Mouse (Mus musculus): ENCODE measurements around the gene Shh.

The Shh gene

DNA sequence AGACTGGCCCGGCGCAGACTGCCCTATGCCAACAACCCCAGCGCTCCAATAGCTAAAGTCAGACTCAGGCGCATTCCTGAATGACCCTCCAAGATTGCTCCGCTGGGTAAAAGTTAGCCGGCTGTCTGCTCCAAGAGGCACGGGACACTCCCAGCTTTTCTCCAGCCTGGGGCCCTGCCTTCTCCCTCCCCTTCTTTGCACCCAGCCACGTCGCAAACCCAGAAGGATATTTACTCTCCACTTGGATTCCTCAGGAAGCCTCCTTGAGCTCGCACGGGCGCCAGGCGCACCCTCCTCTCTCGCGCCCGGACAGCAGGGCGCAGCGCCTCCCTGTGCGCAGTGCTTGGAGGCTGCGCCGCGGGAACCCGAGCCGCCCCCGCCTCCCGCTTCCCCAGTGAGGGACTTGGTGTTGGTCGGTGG is 8.2 kb downstream of the Shh start:
- DNase-seq = no peak

DNA sequence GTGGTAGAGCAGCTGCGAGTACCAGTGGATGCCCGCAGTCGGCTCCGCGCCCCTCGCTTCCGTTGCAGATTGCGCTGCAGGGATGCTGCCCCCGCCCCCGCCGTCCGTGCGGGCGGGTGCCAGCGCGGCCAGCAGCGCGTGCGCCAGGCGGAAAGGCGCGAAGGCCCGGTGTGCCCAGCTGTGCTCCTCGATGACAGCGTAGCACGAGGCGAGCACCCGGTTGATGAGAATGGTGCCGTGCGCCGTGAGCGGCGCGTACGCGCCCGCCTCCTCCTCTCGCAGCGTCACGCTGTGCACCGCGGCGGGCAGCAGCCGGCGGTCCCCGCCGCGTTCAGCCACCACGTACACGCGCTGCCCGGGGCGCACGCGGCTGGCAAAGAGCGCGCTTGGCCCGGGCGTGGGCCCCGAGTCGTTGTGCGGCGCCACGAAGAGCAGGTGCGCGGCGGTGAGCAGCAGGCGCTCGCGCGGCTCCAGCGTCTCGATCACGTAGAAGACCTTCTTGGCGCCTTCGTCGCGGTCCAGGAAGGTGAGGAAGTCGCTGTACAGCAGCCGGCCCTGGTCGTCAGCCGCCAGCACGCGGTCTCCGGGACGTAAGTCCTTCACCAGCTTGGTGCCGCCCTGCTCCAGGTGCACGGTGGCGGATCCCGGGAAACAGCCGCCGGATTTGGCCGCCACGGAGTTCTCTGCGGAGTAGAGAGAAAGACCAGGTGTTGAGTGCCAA is 9.0 kb downstream of the Shh start:
- no peak for DNase-seq

DNA sequence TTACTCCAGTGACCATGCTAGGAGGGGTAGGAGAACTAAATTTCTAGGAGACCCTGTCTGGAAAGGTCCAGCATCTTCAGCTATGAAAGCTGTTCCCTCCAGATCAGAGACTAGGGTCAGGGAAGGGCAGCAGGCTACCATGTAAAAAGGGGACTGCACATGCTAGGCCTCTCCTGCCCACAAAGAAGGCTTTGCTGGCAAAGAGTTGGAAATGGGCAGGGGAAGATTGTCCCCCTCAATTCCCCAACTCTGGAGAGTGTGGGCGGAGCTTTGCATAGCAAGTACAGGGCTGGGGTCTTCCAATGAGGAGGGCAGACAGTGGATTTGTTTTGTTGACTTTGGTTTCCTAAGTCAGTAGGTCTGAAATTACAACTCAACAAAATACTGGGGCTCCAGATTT is 10.7 kb downstream of the Shh start:
- DNase-seq = no peak

DNA sequence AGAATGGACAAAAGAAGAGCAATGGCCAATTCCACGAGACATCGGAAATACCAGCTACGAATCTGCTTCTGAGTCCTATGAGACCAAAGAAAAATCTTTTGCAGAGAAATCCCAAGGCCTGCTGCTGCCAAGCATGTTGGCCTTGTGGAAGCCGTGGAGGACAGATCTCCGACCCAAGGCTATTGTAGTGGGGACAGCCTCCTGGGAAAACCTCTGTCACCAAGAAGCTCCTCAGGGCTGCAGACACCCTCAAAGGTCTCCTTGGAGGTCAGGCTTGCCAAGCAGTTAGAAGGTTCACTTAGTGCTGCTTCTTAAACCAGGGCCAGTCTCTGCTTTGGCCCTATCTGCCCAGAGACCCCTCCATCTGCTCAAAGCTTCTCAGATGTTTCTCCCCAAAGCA is 11.3 kb downstream of the Shh start:
- DNase-seq = no peak

DNA sequence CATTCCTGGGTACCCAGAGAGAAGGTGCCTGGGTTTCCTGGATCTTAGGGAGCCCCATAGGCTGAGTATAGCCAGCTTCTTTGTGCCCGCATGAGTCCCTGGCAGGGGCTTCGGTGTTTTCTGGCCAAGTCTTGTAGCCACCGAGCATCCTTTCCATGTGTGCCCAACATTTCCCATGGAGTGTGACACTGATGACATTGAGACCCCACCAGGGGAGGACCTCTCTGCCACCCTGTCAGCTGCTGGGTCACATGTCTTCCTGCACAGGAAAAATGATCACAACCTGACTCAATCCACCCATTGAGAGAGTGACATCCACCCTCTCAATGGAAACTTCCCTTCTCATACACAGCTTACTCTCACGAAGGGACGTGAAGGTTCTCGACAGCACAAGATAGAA is 12.5 kb downstream of the Shh start:
- DNase-seq = no peak

DNA sequence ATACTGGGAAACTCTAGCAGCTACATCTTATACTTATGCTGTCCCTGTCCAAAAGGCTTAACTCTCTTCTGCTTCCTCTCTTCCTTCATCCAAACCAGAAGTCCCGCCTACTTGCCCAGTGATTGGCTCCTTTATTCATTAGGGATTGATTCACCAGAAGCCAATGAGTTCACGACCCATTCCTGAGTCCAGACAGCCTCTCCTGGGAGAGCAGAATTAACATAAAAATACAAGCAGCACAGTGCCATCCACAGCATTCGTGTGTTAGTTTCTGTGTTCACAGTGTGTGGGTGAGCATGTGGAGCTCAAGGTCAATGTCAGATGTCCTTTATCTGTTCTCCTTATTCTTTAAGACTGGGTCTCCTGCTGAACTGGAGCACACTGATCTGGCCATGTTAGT is 13.5 kb downstream of the Shh start:
- DNase-seq = no peak

DNA sequence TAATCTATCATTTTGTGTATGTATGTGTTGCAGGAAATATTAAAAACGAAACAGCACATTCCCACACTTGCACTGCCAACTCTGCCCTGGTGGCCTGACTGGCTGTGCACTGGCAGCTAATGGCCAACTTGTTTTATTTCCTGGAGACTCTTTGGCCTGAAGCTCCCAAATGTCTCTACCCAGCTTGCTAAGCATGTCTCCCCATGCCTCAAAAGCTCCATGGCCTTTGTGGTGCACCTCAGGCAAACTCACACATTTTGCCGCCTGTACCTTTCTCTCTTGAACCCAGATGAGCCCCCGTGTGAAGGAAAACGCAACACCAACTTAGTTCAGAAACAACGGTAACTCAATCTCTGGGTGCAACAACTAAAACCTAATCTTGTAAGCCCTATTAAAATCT is 14.0 kb downstream of the Shh start:
- DNase-seq = no peak

DNA sequence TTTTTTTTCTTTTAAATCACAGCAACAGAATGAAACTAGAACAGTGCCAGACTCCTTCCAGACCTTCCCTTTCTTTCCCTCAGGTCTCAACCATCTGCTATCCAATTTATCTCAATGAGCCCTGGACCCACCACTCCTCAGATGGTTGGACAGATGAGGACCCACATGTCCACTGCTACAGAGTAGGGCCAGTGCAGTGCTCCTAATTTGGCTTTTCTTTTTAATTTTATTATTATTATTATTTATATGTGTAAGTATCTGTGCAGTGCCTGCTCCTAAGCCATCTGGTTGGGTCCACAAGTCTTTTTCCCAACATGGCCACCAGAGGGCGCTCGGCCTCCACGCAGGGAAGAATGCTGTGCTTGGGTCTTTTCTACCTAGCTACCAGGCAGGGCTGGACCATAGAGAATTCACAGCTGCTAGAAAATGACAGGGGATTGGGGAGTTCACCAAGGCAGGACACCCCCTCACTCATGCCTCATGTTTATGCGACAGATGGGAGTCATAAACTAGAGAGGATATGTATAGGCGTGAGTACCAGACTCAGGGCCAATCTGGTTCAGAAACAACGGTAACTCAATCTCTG is 15.9 kb downstream of the Shh start:
- peak; percentile 79 for DNase-seq

DNA sequence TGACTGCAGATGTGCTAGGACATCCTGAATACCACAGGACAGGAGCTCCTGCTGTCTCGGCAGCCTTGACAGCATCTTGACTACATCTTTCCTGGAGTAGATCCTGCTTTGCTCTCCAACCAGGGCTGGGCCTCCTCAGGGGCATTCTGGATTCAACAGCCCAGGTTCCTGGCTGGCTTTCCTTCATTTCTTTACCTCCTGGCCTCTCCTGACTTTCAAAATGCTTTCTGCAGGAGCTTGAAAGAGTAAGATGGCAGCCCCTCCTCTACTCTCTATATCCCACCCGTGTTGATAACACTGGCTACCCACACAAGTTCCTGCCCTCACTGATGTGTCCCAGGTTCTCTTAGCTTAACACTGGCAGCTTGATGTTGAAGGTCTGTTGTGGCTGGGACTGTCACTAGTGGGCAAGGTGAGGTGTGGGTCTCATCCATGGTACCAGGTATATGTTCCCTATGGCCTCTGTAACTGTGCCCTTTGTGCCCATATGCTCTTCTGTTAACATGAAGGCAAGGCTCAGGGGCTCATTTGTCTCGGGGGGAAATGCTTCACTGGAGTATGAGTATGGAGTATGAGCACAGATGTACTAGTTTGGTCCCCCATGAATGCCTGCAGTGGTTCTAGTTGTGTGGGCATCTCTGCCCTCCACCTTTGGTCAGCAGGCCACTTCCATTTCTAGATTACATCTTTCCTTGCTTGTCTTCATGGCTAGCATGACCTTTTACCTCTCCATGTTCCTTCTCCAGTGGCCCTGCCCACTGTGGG is 16.7 kb downstream of the Shh start:
- DNase-seq = no peak

DNA sequence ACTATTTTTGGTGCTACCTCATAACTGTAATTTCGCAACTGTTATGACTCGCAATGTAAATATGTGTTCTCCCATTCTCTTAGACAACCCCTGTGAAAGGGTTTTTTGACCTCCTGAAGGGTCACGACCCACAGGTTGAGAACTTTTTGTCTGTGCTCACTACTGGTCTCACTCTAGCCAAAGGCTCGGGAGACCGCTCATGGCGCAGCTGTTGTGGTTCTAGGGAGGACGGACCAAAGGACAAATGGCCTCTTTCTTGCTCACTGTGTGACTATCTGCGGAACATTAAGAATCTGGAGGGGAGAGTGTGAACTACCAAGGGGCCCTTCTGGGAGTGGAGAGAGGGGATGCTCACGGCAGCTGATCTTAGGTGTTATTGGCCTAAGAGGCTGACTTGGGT is 41.1 kb downstream of the Shh start:
- no peak for DNase-seq

DNA sequence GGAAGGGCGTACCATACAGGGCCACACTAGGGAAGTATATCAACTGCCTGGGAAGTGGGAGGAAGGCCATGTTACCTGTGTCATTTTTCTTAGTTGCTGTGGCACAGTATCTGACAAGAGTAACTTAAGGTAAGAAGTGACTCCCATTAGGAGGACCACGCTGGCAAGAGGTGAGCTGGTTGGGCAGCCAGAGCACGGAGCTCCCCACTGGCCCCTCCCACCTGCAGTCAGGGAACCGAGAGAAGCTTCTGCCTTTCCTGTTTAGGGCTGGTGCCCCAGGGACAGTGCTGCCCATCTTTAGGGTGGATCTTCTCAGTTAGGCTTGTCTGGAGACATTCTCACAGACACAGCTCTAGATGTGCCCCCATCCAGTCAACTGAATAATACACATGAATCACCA is 43.3 kb downstream of the Shh start:
- DNase-seq = no peak

DNA sequence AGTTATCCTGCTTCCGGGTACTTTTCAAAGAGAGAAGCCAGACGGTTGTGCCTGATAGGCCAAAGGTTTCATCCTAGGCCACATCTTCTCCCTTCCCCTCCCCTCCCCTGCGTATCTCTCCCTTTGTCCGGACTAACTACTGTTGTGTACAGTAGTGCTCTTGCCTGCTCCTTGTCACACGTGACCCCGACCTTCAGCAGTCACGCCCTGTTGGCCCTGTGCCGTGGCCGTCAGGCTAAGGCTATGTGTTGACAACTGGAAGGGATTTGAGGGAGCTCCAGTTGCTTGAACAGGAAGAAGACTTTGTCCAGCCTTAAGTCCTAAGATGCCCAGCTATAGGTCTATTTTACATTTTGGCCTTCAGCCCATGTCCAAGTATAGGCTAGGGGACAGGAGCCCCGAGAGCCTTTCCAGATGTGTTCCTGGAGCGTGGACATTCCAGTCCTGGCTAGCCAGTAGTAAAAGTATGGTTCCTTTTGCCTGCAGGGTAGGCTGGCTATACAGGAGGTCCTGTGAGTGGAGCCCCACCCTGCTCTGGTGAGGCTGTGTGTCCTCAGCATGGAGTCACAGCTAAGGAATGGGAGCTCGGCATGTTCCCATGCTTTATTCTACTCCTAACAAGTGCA is 47.3 kb downstream of the Shh start:
- DNase-seq = no peak

DNA sequence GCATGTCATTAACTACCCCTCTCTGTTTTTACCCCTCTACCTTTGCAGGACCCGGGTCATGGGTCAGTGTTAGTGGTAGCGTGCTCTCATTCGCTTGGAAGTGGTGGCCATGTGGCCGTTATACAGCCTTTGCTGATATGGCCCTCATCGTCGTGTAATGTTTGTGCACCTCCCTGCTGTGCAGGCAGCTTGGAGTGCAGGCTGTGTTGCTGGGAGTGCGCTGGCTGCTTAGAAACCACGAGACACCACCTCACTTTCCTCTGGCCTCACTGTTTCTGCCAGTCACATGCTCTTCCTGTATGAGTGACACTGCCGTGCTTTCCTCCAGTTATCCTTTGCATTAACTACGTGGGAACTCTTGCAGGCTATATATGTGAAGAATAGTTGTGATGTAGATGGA is 48.3 kb downstream of the Shh start:
- DNase-seq = no peak

DNA sequence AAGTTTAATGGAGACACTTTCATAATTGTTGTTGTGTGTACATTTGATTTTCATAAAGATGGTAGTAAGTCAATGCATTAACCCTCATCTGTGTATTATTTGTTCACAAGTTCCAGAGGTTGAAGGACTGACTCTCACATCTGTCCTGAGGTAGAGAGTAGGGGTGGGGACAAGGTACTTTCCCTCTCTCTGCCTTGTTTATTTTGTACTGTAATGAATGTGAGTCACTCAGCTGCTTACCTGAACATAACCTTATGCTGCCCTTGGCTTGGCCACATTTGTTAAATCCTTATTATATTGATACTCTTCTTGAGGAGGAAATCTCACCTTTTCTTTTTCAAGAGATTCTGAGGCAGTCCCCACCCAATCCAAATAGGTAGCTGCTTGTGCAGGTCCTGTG is 51.0 kb downstream of the Shh start:
- DNase-seq = no peak

DNA sequence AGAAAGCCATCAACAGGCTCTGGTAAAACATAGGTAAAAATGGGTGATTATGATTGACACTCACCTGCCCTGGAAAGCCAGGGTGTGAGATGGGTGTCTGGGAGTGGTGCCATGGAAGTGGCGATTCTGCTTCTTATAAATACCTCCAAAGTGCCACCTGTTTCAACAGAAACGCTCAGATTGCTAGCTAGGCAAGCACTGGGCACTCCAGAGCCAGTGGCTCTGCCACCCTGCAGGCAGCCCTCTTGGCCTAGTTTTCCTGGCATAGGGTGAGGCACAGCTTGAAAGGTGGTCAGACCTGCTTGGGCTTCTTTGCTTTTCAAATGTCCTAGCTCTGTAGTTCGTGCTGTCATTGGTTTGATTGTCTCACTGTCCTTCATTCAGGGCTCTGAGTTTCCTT is 53.0 kb downstream of the Shh start:
- DNase-seq = no peak

DNA sequence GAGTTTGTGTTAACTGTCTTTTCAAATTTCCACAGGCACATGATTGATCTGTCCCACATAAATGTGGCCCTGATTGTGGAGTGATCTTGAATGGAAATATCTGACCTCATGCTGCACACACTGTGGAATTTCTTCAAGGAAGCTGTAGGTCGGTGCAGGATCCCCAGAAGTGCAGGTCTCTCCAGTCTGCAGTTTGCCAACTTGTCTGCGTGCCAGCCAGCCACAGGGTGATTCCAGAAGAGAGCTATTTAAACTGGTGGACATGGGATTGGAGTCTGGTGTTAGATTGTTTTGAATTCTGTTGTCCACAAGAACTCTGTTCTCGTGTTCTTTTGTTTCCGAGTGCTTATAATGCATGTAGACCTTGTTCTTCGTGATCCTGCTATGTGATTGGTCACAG is 53.5 kb downstream of the Shh start:
- DNase-seq = no peak

DNA sequence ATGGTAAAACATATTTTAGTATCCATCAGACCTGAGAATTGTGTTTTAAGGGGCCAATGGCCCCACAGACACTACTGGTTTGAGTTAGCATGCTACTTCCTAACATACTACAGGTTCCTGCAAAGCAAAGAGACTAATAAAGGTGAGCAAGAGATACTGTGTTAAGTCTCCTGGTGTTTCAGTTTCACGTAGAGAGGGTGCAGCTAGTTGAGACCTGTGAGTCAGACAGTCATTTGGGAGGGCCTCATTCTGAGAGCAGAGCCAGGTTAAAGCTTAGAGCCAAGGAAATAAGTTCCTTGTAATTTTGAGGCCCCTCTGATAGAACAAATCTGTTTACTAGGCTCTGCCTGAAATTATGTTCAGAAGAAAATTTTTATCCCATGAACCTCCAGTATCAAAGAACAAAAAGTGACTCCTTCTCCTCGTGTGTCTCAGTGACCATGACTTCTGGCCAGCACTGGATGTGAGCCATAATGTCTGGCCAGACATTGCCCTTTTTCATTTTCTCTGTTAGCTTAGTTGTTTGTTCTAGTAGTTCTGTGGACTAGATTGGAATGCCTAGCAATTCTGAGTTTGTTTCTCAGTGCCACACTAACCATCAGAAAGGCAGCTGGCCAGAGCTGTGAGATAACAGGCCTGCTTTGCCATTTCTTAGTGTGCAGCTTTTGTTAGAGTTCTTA is 54.9 kb downstream of the Shh start:
- DNase-seq = no peak
